Mouse (Mus musculus) stomach, postnatal 0 days (tissue): Measurements from ENCODE around the gene Fyco1. TPM values are rescaled to one million over a fixed set of nuclear protein-coding genes. Genes with fewer than 3 reads are reported as not detected.
A peak's percentile ranks its signal among the peaks of the same experiment; 100 is the strongest.

Experiments used
- ATAC-seq: fragments of 200-750 bp; cut with Nextera tagmentation; 2 replicates; pipeline ENCODE4 v1.8.0; 2017; ENCODE audit not compliant: low FRiP score, low TSS enrichment
- DNase-seq: peaks from one replicate; pipeline ENCODE4 v3.0.0-alpha.2; 2016; ENCODE audit warnings: low spot score
- H3K27ac ChIP-seq: fragments of 300-500 bp; sonication (generic); replicated peaks from 2 replicates; pipeline ENCODE4 v1.5.1; 2014; ENCODE audit warnings: mild to moderate bottlenecking, control low read depth
- H3K27me3 ChIP-seq: fragments of 300-500 bp; sonication (generic); 2 replicates; pipeline ENCODE4 v1.6.1; 2014; ENCODE audit warnings: low read length; ENCODE audit not compliant: control insufficient read depth, insufficient read depth
- H3K36me3 ChIP-seq: fragments of 300-500 bp; sonication (generic); 2 replicates; pipeline ENCODE4 v1.6.1; 2014; ENCODE audit warnings: low read length, mixed read lengths; ENCODE audit not compliant: control insufficient read depth, insufficient read depth
- H3K4me1 ChIP-seq: fragments of 300-500 bp; sonication (generic); replicated peaks from 2 replicates; pipeline ENCODE4 v1.6.1; 2014; ENCODE audit warnings: antibody characterized with exemption; ENCODE audit not compliant: control insufficient read depth, insufficient read depth
- H3K4me2 ChIP-seq: fragments of 300-500 bp; sonication (generic); replicated peaks from 2 replicates; pipeline ENCODE4 v1.6.1; 2014; ENCODE audit warnings: low read depth, mild to moderate bottlenecking, control low read depth, moderate library complexity
- H3K4me3 ChIP-seq: fragments of 300-500 bp; sonication (generic); 2 replicates; pipeline ENCODE4 v1.5.1; 2014; ENCODE audit warnings: low read depth, low read length, control low read depth
- H3K9ac ChIP-seq: fragments of 300-500 bp; sonication (generic); 2 replicates; pipeline ENCODE4 v1.6.1; 2014; ENCODE audit warnings: mild to moderate bottlenecking, low read length, control low read depth, mixed read lengths
- H3K9me3 ChIP-seq: fragments of 300-500 bp; sonication (generic); 2 replicates; pipeline ENCODE4 v1.6.1; 2016; ENCODE audit warnings: low read length; ENCODE audit not compliant: control insufficient read depth
- CTCF ChIP-seq: IDR thresholded peaks from 2 replicates; pipeline ENCODE4 v1.5.1; 2016; ENCODE audit warnings: antibody characterized with exemption, low read depth, mild to moderate bottlenecking, moderate library complexity
- EP300 ChIP-seq: optimal IDR thresholded peaks from 2 replicates; pipeline ENCODE3; 2016; ENCODE audit warnings: antibody characterized with exemption
- WGBS: fragments of 180-500 bp; shearing (Covaris S2); extraction: QIAGEN DNeasy Blood & Tissue Kit; methylation state at CpG from one replicate; pipeline ENCODE4 v1.1.7; 2014; 5-methylcytosine and 5-hydroxymethylcytosine counted together
- polyA plus RNA-seq: library from polyadenylated mRNA; unstranded; fragments of >200 nt; fragmentation: Nextera tagmentation; extraction: Ambion mirVana; gene quantifications from 2 replicates; pipeline ENCODE4 v1.2.1, GENCODE M21; 2015

The Fyco1 gene
- polyA plus RNA-seq, 1 experiment from 2014 or later = 6.9 TPM

DNA sequence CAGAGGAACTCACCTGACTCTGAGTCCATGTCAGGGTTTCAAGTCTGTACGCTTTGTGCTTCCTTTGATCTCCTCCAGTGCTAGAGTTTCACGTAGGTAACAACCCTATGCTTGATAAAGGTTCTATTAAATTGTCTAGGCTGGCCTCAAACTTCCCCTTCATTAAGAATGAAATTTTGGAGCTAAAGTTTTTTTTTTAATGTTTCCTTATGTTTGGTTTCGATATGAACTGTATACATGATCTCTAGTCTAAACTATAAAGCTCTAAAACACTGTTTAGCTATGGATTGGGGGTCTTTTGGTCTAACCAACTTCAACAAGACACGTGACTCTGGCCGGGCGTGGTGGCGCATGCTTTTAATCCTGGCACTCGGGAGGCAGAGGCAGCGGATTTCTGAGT lies 10.2 kb upstream of the Fyco1 start, which contains the start of gene Xcr1:
Gene Xcr1, minus strand, starts transcription at position 101 of the 400 bp plus-strand sequence.
- Histone ChIP-seq H3K27me3 (no peaks in the 10 kb centered on the region), H3K27ac (no peak within 1 kb of the TSS), H3K4me2 (no peak within 1 kb of the TSS), H3K4me1 (no peaks in the 10 kb centered on the region), H3K9me3 (no peaks in the 10 kb centered on the region), H3K4me3 (no peak within 1 kb of the TSS), H3K36me3 (no peaks in the 10 kb centered on the region), H3K9ac (no peak within 1 kb of the TSS)
- DNase-seq = no peak
- ATAC-seq = no peak
- WGBS = 75% methylated on average over 9 of the region's 9 CpGs
- TF ChIP-seq CTCF = no peak
- TF ChIP-seq EP300 = no peak

DNA sequence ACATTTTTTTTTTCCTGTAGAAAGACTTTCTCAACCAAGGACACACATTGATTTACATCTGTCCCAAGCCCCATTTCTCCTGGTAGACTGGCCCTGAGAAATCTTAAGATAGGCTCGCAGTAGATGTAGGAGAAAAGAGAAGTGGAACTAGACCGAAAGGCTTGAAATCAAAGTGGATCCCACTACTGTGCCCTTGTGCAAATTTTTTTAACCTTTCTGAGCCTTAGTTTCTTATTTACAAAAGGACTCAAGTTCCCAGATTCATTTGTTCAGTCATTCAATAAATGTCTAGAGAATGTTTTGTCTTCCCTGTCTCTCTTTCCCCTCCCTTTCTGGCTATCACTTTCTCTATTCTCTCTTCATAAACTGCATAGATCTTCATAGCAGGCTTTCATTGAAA lies 5.1 kb upstream of the Fyco1 start:
- H3K36me3 ChIP-seq = no peaks in the 10 kb centered on the region
- TF ChIP-seq EP300 = no peak
- no peak for TF ChIP-seq CTCF
- H3K27ac ChIP-seq = no peak overlapping the region
- DNase-seq (no peak), ATAC-seq (no peak)
- no peak overlapping the region for H3K4me2 ChIP-seq
- no peak overlapping the region for H3K4me3 ChIP-seq
- no peak overlapping the region for H3K9ac ChIP-seq
- H3K9me3 ChIP-seq = no peaks in the 10 kb centered on the region
- H3K27me3 ChIP-seq = no peaks in the 10 kb centered on the region
- H3K4me1 ChIP-seq = no peaks in the 10 kb centered on the region; the same call in 1 of the 2 replicates
- 70% methylated on average over 2 of the region's 2 CpGs for WGBS

DNA sequence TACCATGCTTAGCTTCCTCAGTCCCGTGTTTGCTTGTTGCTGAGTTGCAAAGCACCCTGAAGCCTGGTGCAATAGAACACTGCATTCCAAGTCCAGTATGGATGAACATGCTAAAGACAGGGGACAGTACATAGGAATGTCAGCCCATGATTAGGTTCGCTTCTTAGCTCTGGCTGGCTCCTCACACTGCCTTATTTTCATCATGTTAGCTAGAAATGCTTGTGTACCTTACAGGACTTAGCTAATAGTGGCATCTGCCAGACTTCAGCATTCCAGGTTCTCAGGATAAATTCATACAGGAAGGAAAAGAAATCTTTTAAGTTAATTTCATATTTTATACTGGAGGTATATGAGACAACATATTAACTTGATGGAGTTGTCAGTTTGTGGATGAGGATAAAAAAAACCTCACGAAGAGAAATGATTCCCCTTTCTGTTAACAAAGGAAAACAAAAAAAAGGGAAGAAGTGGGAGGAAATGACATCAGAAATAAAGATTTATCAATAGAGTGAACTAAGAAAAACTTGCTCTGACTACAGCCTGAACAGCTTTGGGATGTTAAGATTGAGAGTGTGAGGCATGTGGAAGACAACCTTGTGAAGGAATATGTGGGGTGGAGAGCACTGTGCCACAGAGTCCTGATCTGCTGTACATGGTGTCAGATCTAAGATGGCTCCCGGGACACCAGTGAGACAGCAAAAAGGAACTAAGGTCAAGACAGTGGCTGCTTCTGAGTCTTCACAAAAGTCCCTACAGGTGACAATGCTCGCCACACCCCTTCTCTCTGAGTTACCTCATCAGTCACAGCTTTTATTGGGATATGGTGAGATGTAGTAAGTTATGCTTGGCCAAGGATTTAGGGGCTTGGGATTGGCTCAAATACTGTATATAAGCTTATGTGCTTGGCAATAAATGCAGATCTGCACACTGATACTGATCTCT lies 1.0 kb upstream of the Fyco1 start:
- Histone ChIP-seq H3K4me1 (no peaks in the 10 kb centered on the region; the same call in 1 of the 2 replicates), H3K27me3 (no peaks in the 10 kb centered on the region), H3K9ac (peak overlapping the region; percentile 41), H3K9me3 (no peaks in the 10 kb centered on the region), H3K27ac (peak overlapping the region; percentile 50), H3K4me2 (peak overlapping the region; percentile 54), H3K36me3 (no peaks in the 10 kb centered on the region), H3K4me3 (peak overlapping the region; percentile 33)
- DNase-seq (no peak), ATAC-seq (no peak)
- WGBS = 57% methylated on average over 5 of the region's 5 CpGs
- TF ChIP-seq EP300 (no peak), CTCF (no peak)

DNA sequence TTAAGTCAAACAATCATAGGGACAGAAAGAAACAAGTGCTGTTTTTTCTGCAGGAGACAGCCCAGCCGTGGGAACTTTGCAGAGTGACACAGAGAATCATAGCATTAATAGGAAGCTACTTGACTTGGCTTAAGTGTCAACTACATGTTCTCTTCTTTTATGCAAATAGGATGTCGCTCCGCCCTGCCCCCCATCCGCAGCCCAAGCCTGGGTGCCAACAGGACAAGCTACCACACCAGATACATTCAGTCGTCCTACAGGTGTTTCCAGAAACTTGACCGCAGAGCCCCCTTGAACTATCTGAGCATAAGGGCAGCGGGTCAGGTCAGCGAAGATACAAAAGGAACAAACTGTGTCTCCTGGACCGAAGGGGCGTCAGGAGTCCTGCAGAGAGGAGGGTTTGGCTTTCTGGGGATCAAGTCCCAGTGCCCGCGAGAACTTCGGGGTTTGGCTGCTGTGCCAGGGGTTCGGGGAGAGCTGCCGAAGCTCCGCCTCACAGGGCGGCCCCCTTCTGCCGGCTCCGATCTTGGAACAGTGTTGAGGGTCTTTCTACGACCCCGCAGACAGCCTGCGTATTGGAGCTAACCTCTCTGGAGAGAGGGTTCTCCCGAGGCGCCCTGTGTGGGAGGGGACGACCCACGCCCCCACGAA lies 512 bp downstream of the Fyco1 start:
- Histone ChIP-seq H3K9me3 (no peaks in the 10 kb centered on the region), H3K4me3 (peak overlapping the region; percentile 84), H3K36me3 (no peaks in the 10 kb centered on the region), H3K4me2 (peak overlapping the region; percentile 75), H3K27me3 (no peaks in the 10 kb centered on the region), H3K4me1 (no peaks in the 10 kb centered on the region; the same call in 1 of the 2 replicates), H3K9ac (peak overlapping the region; percentile 95), H3K27ac (peak overlapping the region; percentile 99)
- DNase-seq = peak; percentile 77
- no peak for TF ChIP-seq EP300
- TF ChIP-seq CTCF = no peak
- peak; percentile 69 for ATAC-seq
- WGBS = under 1% methylated on average over 27 of the region's 27 CpGs

DNA sequence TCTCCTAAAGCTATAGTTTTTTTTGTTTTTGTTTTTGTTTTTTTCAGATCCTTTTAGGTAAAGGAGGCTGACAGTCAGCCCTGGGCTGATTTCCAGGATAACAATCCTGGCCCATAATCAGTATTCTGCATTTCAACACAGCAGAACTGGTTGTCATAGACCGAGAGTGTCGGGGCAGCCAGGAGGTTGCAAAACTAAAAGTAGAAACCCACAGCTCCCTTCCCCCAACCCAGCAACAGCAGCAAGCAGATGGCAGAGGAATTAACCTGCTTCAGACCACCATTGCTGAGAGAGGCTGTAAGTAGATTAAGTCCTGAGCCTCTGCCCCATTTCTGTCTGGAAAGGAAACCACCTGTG lies 1.0 kb downstream of the Fyco1 start:
- WGBS = 4% methylated on average over 2 of the region's 2 CpGs
- no peaks in the 10 kb centered on the region; the same call in 1 of the 2 replicates for H3K4me1 ChIP-seq
- no peaks in the 10 kb centered on the region for H3K36me3 ChIP-seq
- peak overlapping the region; percentile 75 for H3K4me2 ChIP-seq
- TF ChIP-seq EP300 = peak; percentile 59
- no peak for TF ChIP-seq CTCF
- H3K27me3 ChIP-seq = no peaks in the 10 kb centered on the region
- H3K27ac ChIP-seq = peak overlapping the region; percentile 99
- peak overlapping the region; percentile 84 for H3K4me3 ChIP-seq
- no peaks in the 10 kb centered on the region for H3K9me3 ChIP-seq
- no peak for ATAC-seq
- DNase-seq = peak; percentile 34
- H3K9ac ChIP-seq = peak overlapping the region; percentile 95
